Mouse (Mus musculus) intestine, postnatal 0 days (tissue): ENCODE measurements around the gene Atad5. TPM values are rescaled to one million over a fixed set of nuclear protein-coding genes. Genes with fewer than 3 reads are reported as not detected.

Experiments used
- ATAC-seq: fragments of 200-750 bp; cut with Nextera tagmentation; 2 replicates; pipeline ENCODE4 v1.8.0; 2017; ENCODE audit warnings: mild to moderate bottlenecking, moderate TSS enrichment, moderate library complexity
- H3K27ac ChIP-seq: fragments of 300-500 bp; sonication (generic); 2 replicates; pipeline ENCODE4 v1.5.1; 2014; ENCODE audit warnings: mild to moderate bottlenecking, low read depth, low read length, moderate library complexity
- H3K27me3 ChIP-seq: fragments of 300-500 bp; sonication (generic); replicated peaks from 2 replicates; pipeline ENCODE4 v1.6.1; 2014; ENCODE audit warnings: low read length, mixed read lengths; ENCODE audit not compliant: control insufficient read depth, insufficient read depth
- H3K36me3 ChIP-seq: fragments of 300-500 bp; sonication (generic); 2 replicates; pipeline ENCODE4 v1.6.1; 2014; ENCODE audit warnings: mild to moderate bottlenecking, moderate library complexity; ENCODE audit not compliant: control insufficient read depth, insufficient read depth
- H3K4me1 ChIP-seq: fragments of 300-500 bp; sonication (generic); replicated peaks from 2 replicates; pipeline ENCODE4 v1.6.1; 2014; ENCODE audit warnings: antibody characterized with exemption, low read length, mixed read lengths; ENCODE audit not compliant: control insufficient read depth, insufficient read depth
- H3K4me2 ChIP-seq: fragments of 300-500 bp; sonication (generic); replicated peaks from 2 replicates; pipeline ENCODE4 v1.6.1; 2014; ENCODE audit warnings: low read depth, mild to moderate bottlenecking, moderate library complexity
- H3K4me3 ChIP-seq: fragments of 300-500 bp; sonication (generic); 2 replicates; pipeline ENCODE4 v1.5.1; 2014; ENCODE audit warnings: low read depth, low read length
- H3K9ac ChIP-seq: fragments of 300-500 bp; sonication (generic); 2 replicates; pipeline ENCODE4 v1.6.1; 2014; ENCODE audit warnings: mild to moderate bottlenecking, low read depth, low read length
- H3K9me3 ChIP-seq: fragments of 300-500 bp; sonication (generic); 2 replicates; pipeline ENCODE4 v1.6.1; 2016; ENCODE audit warnings: mixed run types; ENCODE audit not compliant: control insufficient read depth
- CTCF ChIP-seq: sonication (generic); IDR thresholded peaks from 2 replicates; pipeline ENCODE4 v1.5.1; 2016; ENCODE audit warnings: low read depth, mild to moderate bottlenecking, control low read depth, antibody characterized with exemption, moderate library complexity
- WGBS: fragments of 180-500 bp; shearing (Covaris S2); extraction: QIAGEN DNeasy Blood & Tissue Kit; methylation state at CpG from one replicate; pipeline ENCODE4 v1.1.7; 2014; 5-methylcytosine and 5-hydroxymethylcytosine counted together
- polyA plus RNA-seq: library from polyadenylated mRNA; unstranded; fragments of >200 nt; fragmentation: Nextera tagmentation; extraction: Ambion mirVana; gene quantifications from 2 replicates; pipeline ENCODE4 v1.2.1, GENCODE M21; 2015

Atad5 gene
- polyA plus RNA-seq, 1 experiment from 2014 or later: 2.2 TPM

GRCm38 (mm10) chr11:80090555-80091164 is 1.5 kb downstream of the Atad5 start:
- H3K4me3 ChIP-seq: peak overlapping the region; percentile 98
- H3K9ac ChIP-seq: no peak overlapping the region
- H3K4me1 ChIP-seq: no peaks in the 10 kb centered on the region
- TF ChIP-seq CTCF: no peak
- no peaks in the 10 kb centered on the region for H3K27me3 ChIP-seq
- H3K36me3 ChIP-seq: peaks cover 2% of the 10 kb centered on the region; the same call in 1 of the 2 replicates
- no peak overlapping the region for H3K27ac ChIP-seq
- no peak for ATAC-seq
- WGBS: 49% methylated on average over 3 of the region's 3 CpGs
- H3K4me2 ChIP-seq: peak overlapping the region; percentile 97
- H3K9me3 ChIP-seq: no peaks in the 10 kb centered on the region

DNA sequence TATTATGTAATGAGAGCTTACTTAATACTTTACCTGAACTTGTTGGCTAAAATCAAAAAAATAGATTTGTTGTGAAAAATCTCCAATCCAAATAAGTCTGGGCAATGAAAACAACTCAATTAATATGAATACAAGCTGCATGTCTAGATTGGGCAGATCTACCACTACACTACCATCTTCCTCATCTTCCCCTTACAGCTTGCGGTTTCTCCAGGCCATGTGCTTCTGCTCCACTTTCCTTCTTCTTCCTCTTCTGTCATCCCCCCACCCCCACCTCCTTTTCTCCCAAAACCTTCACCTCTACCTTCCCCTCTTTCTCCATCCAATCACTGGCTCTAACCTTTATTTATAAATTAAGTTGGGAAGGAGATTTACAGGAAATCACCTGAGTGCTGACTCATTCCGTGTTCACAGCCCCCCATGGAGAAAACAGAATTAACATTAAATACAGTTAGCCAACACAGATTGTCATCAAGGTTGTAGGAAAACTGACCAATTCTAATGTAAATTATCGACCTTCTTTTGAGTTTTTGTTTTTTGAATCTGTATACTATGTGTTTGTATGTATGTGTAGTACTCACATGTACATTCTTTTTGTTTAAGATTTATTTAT is 9.3 kb downstream of the Atad5 start:
- ATAC-seq: no peak
- peaks cover 16% of the 10 kb centered on the region; the same call in 1 of the 2 replicates for H3K36me3 ChIP-seq

GRCm38 (mm10) chr11:80101298-80101697 is 12.1 kb downstream of the Atad5 start:
- H3K9ac ChIP-seq: no peak overlapping the region
- no peaks in the 10 kb centered on the region for H3K27me3 ChIP-seq
- no peak overlapping the region for H3K27ac ChIP-seq
- no peak for ATAC-seq
- peaks cover 19% of the 10 kb centered on the region; the same call in 1 of the 2 replicates for H3K36me3 ChIP-seq
- TF ChIP-seq CTCF: no peak
- H3K4me3 ChIP-seq: no peak overlapping the region
- 68% methylated on average over 6 of the region's 6 CpGs for WGBS
- H3K4me1 ChIP-seq: no peaks in the 10 kb centered on the region
- H3K9me3 ChIP-seq: no peaks in the 10 kb centered on the region
- no peak overlapping the region for H3K4me2 ChIP-seq

More for the DNA sequence above, 9.3 kb downstream of the Atad5 start:
- no peaks in the 10 kb centered on the region for H3K27me3 ChIP-seq
- no peaks in the 10 kb centered on the region for H3K9me3 ChIP-seq
- no peaks in the 10 kb centered on the region for H3K4me1 ChIP-seq
- no peak for TF ChIP-seq CTCF
- 88% methylated on average over 3 of the region's 3 CpGs for WGBS
- no peak overlapping the region for H3K4me3 ChIP-seq
- H3K27ac ChIP-seq: no peak overlapping the region
- no peak overlapping the region for H3K9ac ChIP-seq
- no peak overlapping the region for H3K4me2 ChIP-seq

DNA sequence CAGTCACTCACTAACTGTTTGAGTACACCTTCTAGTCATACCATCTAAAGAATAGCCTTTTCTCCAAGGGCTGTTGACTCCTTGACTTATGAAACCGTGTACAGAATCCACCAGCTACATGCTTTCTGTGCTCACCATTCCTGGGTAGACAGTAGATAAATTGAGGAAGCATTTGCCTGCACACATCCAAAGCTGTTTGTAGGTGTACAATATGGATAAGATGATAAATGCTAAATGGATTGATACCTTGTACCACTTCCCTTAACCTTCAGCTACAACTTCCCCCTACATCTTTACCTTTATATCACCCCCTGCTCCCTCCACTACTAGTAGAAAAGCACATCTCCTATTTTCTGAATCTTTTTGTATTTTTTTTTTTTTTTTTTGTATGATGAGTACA is 15.2 kb downstream of the Atad5 start:
- Histone ChIP-seq H3K4me3 (no peak overlapping the region), H3K4me1 (no peaks in the 10 kb centered on the region), H3K27ac (no peak overlapping the region), H3K4me2 (no peak overlapping the region), H3K27me3 (no peaks in the 10 kb centered on the region), H3K9ac (no peak overlapping the region), H3K9me3 (no peaks in the 10 kb centered on the region), H3K36me3 (peaks cover 24% of the 10 kb centered on the region; the same call in 1 of the 2 replicates)
- TF ChIP-seq CTCF: no peak
- WGBS: 87% methylated on average over 1 of the region's 1 CpGs
- no peak for ATAC-seq

- TF ChIP-seq CTCF: no peak
- Histone ChIP-seq H3K27me3 (no peaks in the 10 kb centered on the region), H3K4me1 (no peaks in the 10 kb centered on the region), H3K9ac (no peak overlapping the region), H3K9me3 (no peaks in the 10 kb centered on the region), H3K4me2 (no peak overlapping the region), H3K27ac (0 out of 2 replicates have a peak overlapping the region, but pooled peaks have one; percentile 7), H3K36me3 (peaks cover 19% of the 10 kb centered on the region), H3K4me3 (no peak overlapping the region)
- ATAC-seq: no peak
- WGBS: 72% methylated on average over 1 of the region's 1 CpGs
Observed at GRCm38 (mm10) chr11:80116411-80116810, 27.2 kb downstream of the Atad5 start.

DNA sequence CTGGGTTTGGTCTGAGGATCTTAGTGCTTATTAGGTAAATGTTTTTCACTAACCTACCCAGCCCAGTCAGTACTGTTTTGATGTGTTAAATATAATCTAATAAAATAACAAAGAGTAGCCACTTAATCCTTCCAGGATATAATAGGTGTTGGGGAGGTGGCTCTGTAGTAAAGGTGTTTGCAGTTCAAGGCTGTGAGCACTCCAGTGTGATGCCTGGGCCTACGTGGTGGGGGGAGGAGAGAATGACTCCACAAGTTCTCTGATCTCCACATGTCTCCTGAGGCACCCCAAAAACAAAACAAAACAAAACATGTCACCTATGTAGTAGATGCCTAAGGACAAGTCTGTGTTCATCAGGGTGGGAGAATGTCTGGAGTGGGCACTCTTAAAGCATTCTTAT is 42.9 kb downstream of the Atad5 start:
- no peak for TF ChIP-seq CTCF
- no peaks in the 10 kb centered on the region for H3K9me3 ChIP-seq
- H3K27ac ChIP-seq: no peak overlapping the region
- WGBS: 71% methylated on average over 1 of the region's 1 CpGs
- no peaks in the 10 kb centered on the region for H3K4me1 ChIP-seq
- peaks cover 26% of the 10 kb centered on the region for H3K36me3 ChIP-seq
- no peak overlapping the region for H3K4me3 ChIP-seq
- no peaks in the 10 kb centered on the region for H3K27me3 ChIP-seq
- no peak overlapping the region for H3K4me2 ChIP-seq
- H3K9ac ChIP-seq: no peak overlapping the region
- ATAC-seq: no peak
